Mouse (Mus musculus) adrenal gland, postnatal 4 days (tissue): ENCODE measurements around the gene Prr7. TPM values are rescaled to one million over a fixed set of nuclear protein-coding genes. Genes with fewer than 3 reads are reported as not detected.
A peak's percentile ranks its signal among the peaks of the same experiment; 100 is the strongest.

ENCODE experiments used
- DNase-seq, 2 experiments: peaks; one replicate each; pipeline ENCODE4 v3.0.0; 2021 to 2022; ENCODE audit warnings: low spot score in 2 of 2, mixed read lengths in 2 of 2
- total RNA-seq, 2 experiments: library from RNA; stranded (reverse); gene quantifications; 2 replicates each; pipeline ENCODE4 v1.2.3; 2021

Prr7 gene
- total RNA-seq, 2 experiments from 2014 or later: 6.4 to 8.0 TPM

GRCm38 (mm10) chr13:55475750-55476149 is 11.7 kb downstream of the Prr7 start:
- DNase-seq: no peak

- no peak for DNase-seq
These were observed 12.2 kb downstream of the Prr7 start for GRCm38 (mm10) chr13:55476256-55476655.

- DNase-seq: no peak
These were observed 13.4 kb downstream of the Prr7 start for GRCm38 (mm10) chr13:55477492-55477891.

GRCm38 (mm10) chr13:55478036-55478435 is 14.0 kb downstream of the Prr7 start:
- DNase-seq: no peak

GRCm38 (mm10) chr13:55479008-55479407 is 14.9 kb downstream of the Prr7 start:
- DNase-seq: no peak

- DNase-seq: no peak
These were observed 15.9 kb downstream of the Prr7 start for GRCm38 (mm10) chr13:55479929-55480328.

GRCm38 (mm10) chr13:55482542-55482941 is 18.5 kb downstream of the Prr7 start:
- DNase-seq: peak in 1 of 2 experiments; percentile 39

GRCm38 (mm10) chr13:55483071-55483470 is 19.0 kb downstream of the Prr7 start:
- no peak for DNase-seq

GRCm38 (mm10) chr13:55483593-55483992 is 19.5 kb downstream of the Prr7 start:
- no peak for DNase-seq

GRCm38 (mm10) chr13:55484520-55485088 is 20.5 kb downstream of the Prr7 start:
- no peak for DNase-seq

- DNase-seq: no peak
These were observed 22.1 kb downstream of the Prr7 start for GRCm38 (mm10) chr13:55486029-55486794.

GRCm38 (mm10) chr13:55486916-55487577 is 23.0 kb downstream of the Prr7 start:
- DNase-seq: no peak

GRCm38 (mm10) chr13:55487578-55488498 is 23.8 kb downstream of the Prr7 start, which contains the start of gene Dbn1:
Dbn1 (minus strand) TSS chr13:55488111.
- peak in 1 of 2 experiments; percentile 33 for DNase-seq

GRCm38 (mm10) chr13:55494257-55494656 is 30.2 kb downstream of the Prr7 start:
- no peak for DNase-seq

- no peak for DNase-seq
These were observed 31.0 kb downstream of the Prr7 start for GRCm38 (mm10) chr13:55494883-55495621.

- no peak for DNase-seq
These were observed 31.6 kb downstream of the Prr7 start for GRCm38 (mm10) chr13:55495702-55496101.

GRCm38 (mm10) chr13:55496661-55497060 is 32.6 kb downstream of the Prr7 start:
- DNase-seq: no peak

- no peak for DNase-seq
These were observed 34.8 kb downstream of the Prr7 start for GRCm38 (mm10) chr13:55498906-55499305.

- DNase-seq: no peak
These were observed 36.5 kb downstream of the Prr7 start for GRCm38 (mm10) chr13:55500575-55500974.

GRCm38 (mm10) chr13:55502405-55502804 is 38.3 kb downstream of the Prr7 start:
- DNase-seq: no peak
